Mouse (Mus musculus) gastrocnemius, postnatal 4 days (tissue): Measurements from ENCODE around the gene Thoc7. TPM values are rescaled to one million over a fixed set of nuclear protein-coding genes. Genes with fewer than 3 reads are reported as not detected.

ENCODE experiments used
- DNase-seq, 2 experiments: peaks; one replicate each; pipeline ENCODE4 v3.0.0; 2021 to 2022; ENCODE audit warnings: low spot score in 2 of 2, mixed read lengths in 2 of 2
- total RNA-seq, 2 experiments: library from RNA; stranded (reverse); gene quantifications; 2 replicates each; pipeline ENCODE4 v1.2.3; 2021

Thoc7 gene
- total RNA-seq, 2 experiments from 2014 or later, result 101 to 109 TPM

GRCm38 (mm10) chr14:13934052-13934371, 27.6 kb downstream of the Thoc7 start:
- DNase-seq, result no peak

GRCm38 (mm10) chr14:13933290-13934051, 28.2 kb downstream of the Thoc7 start:
- no peak for DNase-seq

- DNase-seq, result peak; percentile 24 to 41
These were observed 44.0 kb downstream of the Thoc7 start for GRCm38 (mm10) chr14:13917630-13918029.

GRCm38 (mm10) chr14:13917208-13917607, 44.4 kb downstream of the Thoc7 start:
- no peak for DNase-seq

- no peak for DNase-seq
These were observed 46.4 kb downstream of the Thoc7 start for GRCm38 (mm10) chr14:13915207-13915606.

GRCm38 (mm10) chr14:13914387-13915082, 47.1 kb downstream of the Thoc7 start, which contains the start of gene Gm281:
Gm281 (minus strand) TSS chr14:13914478.
- DNase-seq, result no peak

- no peak for DNase-seq
These were observed 51.5 kb downstream of the Thoc7 start for GRCm38 (mm10) chr14:13910148-13910547.

GRCm38 (mm10) chr14:13907145-13907544, 54.5 kb downstream of the Thoc7 start:
- DNase-seq, result no peak

GRCm38 (mm10) chr14:13906461-13906860, 55.2 kb downstream of the Thoc7 start:
- DNase-seq, result no peak

- peak; percentile 18 to 26 for DNase-seq
These were observed 60.0 kb downstream of the Thoc7 start for GRCm38 (mm10) chr14:13901611-13902067.

Other genes starting within 250 kb of the Thoc7 start
- not detected for gene Gm281, start 47.4 kb downstream of the Thoc7 start, total RNA-seq
- 10 to 100 TPM; 14.8 to 21.3 TPM for gene Atxn7, start 412 bp downstream of the Thoc7 start, total RNA-seq
- gene Psmd6, start 159.1 kb upstream of the Thoc7 start, total RNA-seq, result 100 to 1,000 TPM; 163 to 184 TPM
- gene Olfr720, start 225.0 kb upstream of the Thoc7 start, total RNA-seq, result not detected